Mouse (Mus musculus): ENCODE data around the gene Olfr1337.
"Not testable (repeated sequence)": the region's sequence is repeated elsewhere in the genome, so short reads cannot be mapped to it uniquely, and the experiment has no call there.

Olfr1337 gene

DNA sequence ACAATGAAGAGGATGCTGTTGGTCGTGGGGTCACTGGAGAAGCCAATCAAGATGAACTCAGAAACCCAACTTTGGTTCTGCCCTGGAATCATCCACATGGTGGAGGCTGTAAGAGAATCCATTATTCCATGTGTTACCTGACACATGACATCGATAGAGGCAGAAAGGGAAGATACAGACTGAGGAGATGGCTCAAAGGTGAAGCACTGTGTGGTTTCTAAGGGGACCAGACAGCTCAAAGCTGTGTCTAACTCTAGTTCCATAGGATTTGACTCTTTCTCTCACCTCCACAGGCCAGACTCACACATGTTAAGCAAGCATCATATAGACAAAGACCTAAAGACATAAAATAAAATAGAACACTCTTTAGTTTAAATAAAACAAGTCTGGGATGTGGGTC is at the start of gene Olfr1337:
Olfr1337 (minus strand) TSS at position 101 of the 400 bp plus-strand sequence.
- no peak for DNase-seq

DNA sequence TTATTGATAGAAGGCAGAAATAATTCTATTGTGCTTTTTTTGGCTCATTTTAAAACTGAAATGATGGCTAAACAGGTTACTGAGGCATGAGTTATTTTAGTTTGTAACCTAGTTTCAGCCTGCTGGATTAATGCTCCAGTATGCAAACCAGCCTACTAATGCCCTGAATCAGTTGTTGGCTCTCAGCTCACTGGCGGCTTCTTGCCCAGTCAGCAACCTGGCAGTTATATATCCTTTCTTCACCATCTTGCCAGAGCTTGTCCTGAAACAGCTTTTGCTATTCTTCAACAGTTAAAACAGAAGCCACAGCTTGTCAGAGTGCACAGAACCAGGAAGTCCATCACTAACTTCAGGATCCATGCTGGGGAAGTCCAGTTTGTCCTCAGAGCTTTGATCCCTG is 36.5 kb upstream of the Olfr1337 start:
- no peak for DNase-seq

DNA sequence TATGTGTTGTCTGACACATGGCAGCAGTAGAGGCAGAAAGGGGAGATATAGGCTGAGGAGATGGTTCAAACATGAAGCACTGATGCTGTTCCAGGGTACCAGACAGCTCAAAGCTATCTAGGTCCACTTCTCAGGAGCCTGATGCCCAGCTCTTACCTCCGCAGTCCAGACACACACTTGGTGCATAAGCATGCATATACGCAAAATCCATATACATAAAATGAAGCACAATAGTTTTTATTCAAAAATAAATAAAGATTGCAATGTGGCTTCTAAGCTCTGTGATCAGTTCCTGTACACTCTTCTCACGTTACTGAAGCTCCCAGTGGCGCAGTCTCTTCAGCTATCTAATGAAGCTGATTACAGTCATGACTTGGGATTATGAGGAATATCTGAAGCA is 27.5 kb upstream of the Olfr1337 start, which contains the start of gene Olfr1335:
Olfr1335 (minus strand) TSS at position 101 of the 400 bp plus-strand sequence.
- DNase-seq: no peak

DNA sequence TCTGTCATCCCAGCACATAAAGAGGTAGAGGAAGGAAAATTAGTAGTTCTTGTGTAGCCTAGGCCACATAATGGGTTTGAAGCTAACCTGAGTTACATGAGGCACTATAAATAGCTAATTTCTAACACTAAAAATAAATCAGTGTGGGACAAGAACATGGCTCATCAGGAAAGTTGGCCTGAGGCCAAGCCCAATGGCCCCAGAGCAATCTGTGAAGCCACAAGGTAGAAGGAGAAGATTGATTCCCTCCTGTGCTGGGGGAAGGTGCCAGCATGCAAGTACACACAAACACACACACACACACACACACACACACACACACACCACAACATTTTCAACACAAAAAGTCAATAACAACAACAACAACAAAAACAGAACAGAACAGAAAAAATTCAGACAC is 10.4 kb upstream of the Olfr1337 start:
- not testable (repeated sequence) for DNase-seq

DNA sequence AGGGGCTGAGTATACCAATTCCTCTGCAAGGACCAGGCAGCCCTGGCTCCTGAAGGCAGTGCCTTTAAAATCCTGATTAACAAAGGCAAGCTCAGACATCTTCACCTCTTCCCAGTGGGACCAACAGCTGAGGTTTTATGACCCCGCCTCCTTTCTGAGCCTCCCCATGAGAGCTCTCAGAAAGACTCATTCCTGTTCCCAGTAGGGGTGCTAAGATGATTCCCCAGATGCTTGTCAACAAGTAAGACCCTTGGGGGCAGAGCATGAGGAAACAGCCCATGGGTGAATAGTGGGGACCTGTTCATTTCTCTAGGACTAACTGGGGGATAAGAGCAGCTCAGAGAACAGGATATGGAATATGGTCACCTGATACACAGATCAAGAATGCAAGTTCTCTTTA is 23.7 kb downstream of the Olfr1337 start, which contains the start of gene Olfr1338:
Olfr1338 (minus strand) TSS at position 101 of the 400 bp plus-strand sequence.
- DNase-seq: no peak

DNA sequence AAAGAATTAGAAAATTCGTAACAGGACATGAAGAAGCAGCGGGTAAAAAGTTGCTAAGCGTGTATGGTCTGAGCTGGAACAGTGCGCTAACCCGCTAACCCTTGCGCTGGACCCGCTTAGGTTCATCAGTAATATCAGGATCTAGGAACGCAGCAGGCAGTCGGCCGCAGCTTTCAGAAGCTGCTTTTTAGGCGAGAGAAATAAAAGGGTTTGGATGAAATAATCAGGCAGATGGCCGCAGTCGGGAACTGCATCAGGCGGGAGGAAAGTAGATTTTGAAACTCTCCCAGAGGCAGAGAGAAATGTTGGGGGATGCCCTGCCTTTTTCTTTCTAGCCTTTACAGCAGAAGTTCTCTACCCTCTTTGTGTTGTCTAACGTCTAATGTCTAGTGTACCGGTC is 40.5 kb downstream of the Olfr1337 start:
- DNase-seq: no peak

DNA sequence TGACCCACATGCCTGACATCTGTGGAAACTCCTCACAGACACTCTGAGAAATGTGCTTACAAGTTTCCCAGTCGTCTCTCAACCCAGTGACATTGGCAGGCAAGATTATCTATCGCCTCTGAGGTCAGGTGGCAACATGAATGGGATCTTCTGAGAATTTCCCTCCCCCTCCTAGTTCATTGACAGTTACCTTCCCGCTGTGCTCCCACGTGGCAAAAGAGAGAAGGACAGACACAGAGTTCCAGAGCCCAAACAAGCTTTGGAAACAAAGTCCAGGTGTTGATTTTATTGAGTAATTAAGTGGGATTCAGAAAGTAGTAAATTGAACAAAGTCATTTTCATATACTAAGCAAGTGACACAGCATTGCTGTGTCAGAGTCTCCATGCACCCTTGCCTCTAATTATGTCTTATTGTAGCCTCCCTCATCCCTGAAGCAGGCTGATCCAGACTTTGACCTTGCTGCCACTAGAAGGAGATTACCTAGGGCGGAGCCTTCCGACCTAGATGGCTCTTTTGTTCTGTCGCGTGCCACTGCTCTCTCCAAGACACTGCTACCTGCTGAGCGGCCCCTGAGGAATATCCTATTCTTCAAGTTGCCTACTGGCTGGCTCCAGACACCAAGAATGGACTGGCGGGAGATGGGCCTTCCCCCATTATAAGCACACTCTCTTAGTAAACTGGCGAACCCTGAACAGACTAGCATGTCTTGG is 41.2 kb downstream of the Olfr1337 start:
- no peak for DNase-seq

DNA sequence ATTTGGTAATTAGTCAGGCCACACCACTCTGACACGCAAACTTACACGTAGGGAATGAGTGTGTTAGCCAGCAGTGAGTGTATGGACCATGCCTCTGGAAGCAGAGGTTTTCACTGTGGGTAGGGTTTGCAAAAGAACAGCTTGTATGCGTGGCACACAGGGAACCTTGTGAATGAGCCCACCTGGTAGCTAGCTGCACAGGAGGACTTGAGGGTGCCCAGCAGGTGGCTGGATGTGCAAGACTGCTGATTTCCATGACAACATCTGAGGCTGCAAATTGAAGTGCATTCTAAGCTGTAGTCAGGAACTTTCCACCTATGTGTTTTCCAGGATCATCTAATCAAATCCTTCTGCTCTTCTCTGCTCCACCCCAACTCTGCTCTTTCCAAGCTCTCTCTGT is 42.8 kb downstream of the Olfr1337 start:
- DNase-seq: no peak

DNA sequence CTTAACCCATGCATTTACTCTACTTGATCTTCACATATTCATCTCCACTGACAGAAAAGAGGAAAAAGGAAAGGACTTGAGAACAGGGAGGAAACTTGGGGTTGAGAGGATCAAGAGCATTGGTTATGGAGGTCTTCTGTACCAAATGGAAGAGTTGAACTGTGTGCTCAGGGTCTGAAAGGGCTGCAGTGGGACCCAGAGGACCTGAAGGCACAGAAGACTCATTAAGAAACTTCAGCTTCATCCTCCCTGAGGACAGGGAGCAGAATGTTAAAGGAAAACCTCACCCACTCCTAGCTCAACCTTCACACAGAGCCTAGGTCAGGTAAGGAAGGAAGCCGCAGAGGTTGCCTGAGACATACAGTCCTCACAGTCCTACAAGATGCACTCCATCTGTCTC is 50.5 kb downstream of the Olfr1337 start, which contains the start of gene Olfr1339:
Olfr1339 (plus strand) TSS at position 301 of the 400 bp plus-strand sequence.
- no peak for DNase-seq

Data from kidney, adult 11 months (tissue).